Mouse (Mus musculus) heart, adult 2 months (tissue): ENCODE measurements around the gene Chit1. TPM values are rescaled to one million over a fixed set of nuclear protein-coding genes. Genes with fewer than 3 reads are reported as not detected.

Experiments used
- DNase-seq, 2 experiments: peaks; one replicate each; pipeline ENCODE4 v3.0.0; 2021
- H3K27ac ChIP-seq: fragments of 200-600 bp; 2 replicates; pipeline ENCODE4 v1.8.1; 2022
- H3K27me3 ChIP-seq: fragments of 200-500 bp; 2 replicates; pipeline ENCODE4 v1.6.1; 2012; ENCODE audit warnings: mild to moderate bottlenecking, low read length, inconsistent platforms, mixed read lengths; ENCODE audit not compliant: control insufficient read depth, insufficient read depth
- H3K36me3 ChIP-seq: fragments of 200-500 bp; 2 replicates; pipeline ENCODE4 v1.6.1; 2012; ENCODE audit warnings: low read length, inconsistent platforms; ENCODE audit not compliant: control insufficient read depth, insufficient read depth
- H3K4me1 ChIP-seq: fragments of 200-500 bp; 2 replicates; pipeline ENCODE4 v1.6.1; 2011; ENCODE audit warnings: low read length; ENCODE audit not compliant: control insufficient read depth, insufficient read depth
- H3K4me3 ChIP-seq: fragments of 200-600 bp; 2 replicates; pipeline ENCODE4 v1.8.1; 2022
- H3K79me2 ChIP-seq: fragments of 200-500 bp; replicated peaks from 2 replicates; pipeline ENCODE4 v1.6.1; 2012; ENCODE audit warnings: mild to moderate bottlenecking, inconsistent platforms, low read length, moderate library complexity, mixed read lengths; ENCODE audit not compliant: control insufficient read depth, insufficient read depth
- H3K9ac ChIP-seq: fragments of 200-500 bp; 2 replicates; pipeline ENCODE4 v1.6.1; 2012; ENCODE audit warnings: low read depth, mild to moderate bottlenecking, control low read depth, inconsistent platforms, low read length, mixed read lengths
- CTCF ChIP-seq: fragments of 200-600 bp; IDR thresholded peaks from 2 replicates; pipeline ENCODE4 v1.8.1; 2022; ENCODE audit warnings: antibody characterized with exemption, mild to moderate bottlenecking, moderate library complexity
- EP300 ChIP-seq: fragments of 200-500 bp; IDR thresholded peaks from 2 replicates; pipeline ENCODE4 v1.6.1; 2011; ENCODE audit warnings: low read depth, low read length, control low read depth; ENCODE audit not compliant: insufficient read depth
- POLR2A ChIP-seq: fragments of 200-500 bp; IDR thresholded peaks from 2 replicates; pipeline ENCODE4 v1.6.1; 2011; ENCODE audit warnings: mild to moderate bottlenecking, low read depth, low read length, control low read depth; ENCODE audit not compliant: insufficient read depth
- WGBS: fragments of 180-500 bp; shearing (Covaris S2); methylation state at CpG from one replicate; pipeline ENCODE4 v1.1.7; 2018; 5-methylcytosine and 5-hydroxymethylcytosine counted together
- intact Hi-C: fragments of 180-260 bp; cut with DNase I; formaldehyde crosslinking; loops from one replicate; pipeline ENCODE4 v1.15.1; 2025
- polyA plus RNA-seq: library from polyadenylated mRNA; depleted of rRNA; stranded (reverse); fragments of >200 nt; gene quantifications from 2 replicates; pipeline ENCODE4 v1.2.3, GENCODE M21; 2012
- total RNA-seq, 2 experiments: library from RNA; stranded (reverse); gene quantifications; 2 replicates each; pipeline ENCODE4 v1.2.3; 2021

The Chit1 gene
- total and polyA plus RNA-seq, 3 experiments, result 0.16 TPM; not detected in 2

DNA sequence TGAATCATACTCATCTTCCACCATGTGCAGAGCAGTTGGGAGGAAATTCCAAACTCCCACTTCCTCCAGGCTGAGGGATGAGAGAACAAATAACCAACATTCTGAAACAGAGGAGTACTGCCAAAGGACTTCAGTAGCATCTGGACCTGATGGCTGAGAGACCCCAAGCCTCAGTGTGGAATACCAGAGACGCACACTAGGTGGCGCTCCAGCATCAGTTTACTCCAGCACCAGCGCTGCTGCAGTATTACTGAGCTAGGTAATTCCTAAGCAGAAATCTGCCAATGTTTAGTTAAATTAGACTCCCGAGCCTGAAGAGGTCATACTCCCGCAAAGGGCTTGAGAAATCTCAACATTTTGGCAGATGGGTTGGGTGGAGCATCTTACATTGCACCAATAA lies 9.1 kb downstream of the Chit1 start:
- Histone ChIP-seq H3K27me3 (no peaks in the 10 kb centered on the region), H3K4me1 (no peaks in the 10 kb centered on the region), H3K27ac (no peak overlapping the region), H3K9ac (no peak overlapping the region), H3K36me3 (no peaks in the 10 kb centered on the region), H3K4me3 (no peak overlapping the region), H3K79me2 (no peaks in the 10 kb centered on the region)
- WGBS, result 3% methylated on average over 5 of the region's 5 CpGs
- DNase-seq, result peak; percentile 70 to 88
- TF ChIP-seq POLR2A (no peak), CTCF (no peak; the same call in 1 of the 2 replicates), EP300 (peak; percentile 86)
- intact Hi-C loops, result loop anchor here (1.0 kb wide), 1 partner anchor 212 kb away; the partner anchor contains the start of gene Ppfia4

DNA sequence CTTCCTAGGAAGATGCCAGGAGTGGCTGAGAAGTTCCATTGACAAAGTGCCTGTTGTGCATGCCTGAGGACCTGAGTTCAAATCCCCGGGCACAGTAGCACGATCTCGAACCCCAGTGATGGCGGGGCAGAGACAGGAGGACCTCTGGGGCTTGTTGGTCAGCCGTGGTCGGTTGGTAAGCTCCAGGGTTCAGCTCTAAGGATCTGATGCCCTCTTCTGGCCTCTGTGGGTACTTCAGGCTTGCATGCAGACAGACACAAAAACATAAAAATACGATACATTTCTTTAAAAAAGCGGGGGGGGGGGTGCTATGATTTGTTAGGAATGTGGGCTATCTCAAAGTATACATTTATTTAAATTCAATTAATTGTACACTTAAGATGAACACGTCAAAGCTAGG lies 11.2 kb downstream of the Chit1 start:
- WGBS, result 54% methylated on average over 9 of the region's 9 CpGs
- H3K9ac ChIP-seq, result no peak overlapping the region
- H3K4me3 ChIP-seq, result no peak overlapping the region
- no peak for DNase-seq
- H3K27me3 ChIP-seq, result no peaks in the 10 kb centered on the region
- no peak overlapping the region for H3K27ac ChIP-seq
- no peaks in the 10 kb centered on the region for H3K4me1 ChIP-seq
- intact Hi-C loops, result no loop called here
- no peak for TF ChIP-seq EP300
- peak; percentile 62 for TF ChIP-seq CTCF
- H3K36me3 ChIP-seq, result no peaks in the 10 kb centered on the region
- no peaks in the 10 kb centered on the region for H3K79me2 ChIP-seq

DNA sequence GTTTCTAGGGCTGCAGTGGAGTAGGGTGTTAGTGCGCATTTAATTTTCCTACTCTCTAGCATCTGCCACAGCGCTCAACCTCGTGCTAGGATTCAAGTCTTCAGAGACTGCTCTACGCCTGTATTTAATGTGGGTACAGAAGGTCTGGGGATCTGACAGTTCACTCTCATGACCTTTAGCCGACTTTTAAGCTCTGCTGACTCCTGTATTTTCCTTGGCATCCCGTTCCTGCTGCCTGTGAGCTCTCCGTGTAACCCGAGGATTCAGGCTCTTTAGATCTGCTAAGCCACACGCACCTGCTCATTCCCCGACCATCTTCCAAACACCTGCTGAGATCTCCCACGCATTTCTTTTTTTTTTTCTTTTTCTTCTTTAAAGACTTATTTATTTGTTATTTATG lies 22.3 kb downstream of the Chit1 start:
- no peaks in the 10 kb centered on the region for H3K27me3 ChIP-seq
- H3K27ac ChIP-seq, result no peak overlapping the region
- no peaks in the 10 kb centered on the region; the same call in 1 of the 2 replicates for H3K4me1 ChIP-seq
- DNase-seq, result no peak
- H3K79me2 ChIP-seq, result no peaks in the 10 kb centered on the region
- intact Hi-C loops, result no loop called here
- no peak overlapping the region for H3K4me3 ChIP-seq
- H3K9ac ChIP-seq, result no peak overlapping the region
- no peaks in the 10 kb centered on the region for H3K36me3 ChIP-seq
- no peak for TF ChIP-seq EP300
- TF ChIP-seq CTCF, result no peak
- no peak for TF ChIP-seq POLR2A
- 54% methylated on average over 11 of the region's 11 CpGs for WGBS

DNA sequence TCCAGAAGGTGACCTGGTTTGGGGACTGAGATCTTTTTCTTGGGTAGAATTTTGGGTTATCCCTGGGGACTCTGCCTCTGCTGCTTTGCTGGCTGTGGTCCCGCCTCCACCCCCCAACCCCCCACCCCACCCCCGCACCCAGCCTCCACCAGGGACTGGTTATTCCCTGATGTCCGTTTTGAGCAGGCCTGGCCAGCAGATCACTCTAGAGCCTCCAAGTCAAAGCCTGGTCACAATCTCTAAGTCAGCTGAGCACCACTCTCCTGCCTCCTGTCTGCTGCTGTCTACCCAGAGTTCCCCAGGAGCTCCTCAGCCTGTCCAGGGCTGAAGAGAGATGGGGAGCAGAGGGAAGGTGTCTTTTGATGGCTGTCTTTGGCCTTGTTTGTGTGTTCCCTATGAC lies 25.3 kb downstream of the Chit1 start:
- Histone ChIP-seq H3K27ac (no peak overlapping the region), H3K9ac (no peak overlapping the region), H3K4me3 (no peak overlapping the region), H3K79me2 (no peaks in the 10 kb centered on the region), H3K27me3 (no peaks in the 10 kb centered on the region), H3K4me1 (no peaks in the 10 kb centered on the region; the same call in 1 of the 2 replicates), H3K36me3 (no peaks in the 10 kb centered on the region)
- intact Hi-C loops, result no loop called here
- TF ChIP-seq POLR2A (no peak), EP300 (no peak), CTCF (no peak)
- no peak for DNase-seq
- 58% methylated on average over 3 of the region's 3 CpGs for WGBS

DNA sequence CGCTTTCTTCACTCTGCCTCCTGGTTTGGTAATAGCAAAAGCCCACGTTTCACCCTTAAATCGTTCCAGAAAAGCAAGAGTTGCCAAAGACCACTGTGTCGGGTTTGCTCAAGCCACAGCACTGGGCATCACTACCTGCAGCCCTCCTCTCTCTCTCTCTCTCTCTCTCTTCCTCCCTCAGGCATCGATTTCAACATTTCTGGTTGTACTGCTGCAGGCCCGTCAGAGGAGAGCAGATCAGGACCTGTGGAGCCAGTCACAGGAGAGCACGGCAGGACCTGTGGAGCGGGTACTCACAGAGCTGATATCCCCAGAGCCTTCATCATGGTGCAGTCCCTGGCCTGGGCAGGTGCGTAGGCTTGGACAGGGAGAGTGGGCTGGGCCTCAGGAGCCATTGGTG lies 27.4 kb downstream of the Chit1 start:
- 81% methylated on average over 9 of the region's 9 CpGs for WGBS

DNA sequence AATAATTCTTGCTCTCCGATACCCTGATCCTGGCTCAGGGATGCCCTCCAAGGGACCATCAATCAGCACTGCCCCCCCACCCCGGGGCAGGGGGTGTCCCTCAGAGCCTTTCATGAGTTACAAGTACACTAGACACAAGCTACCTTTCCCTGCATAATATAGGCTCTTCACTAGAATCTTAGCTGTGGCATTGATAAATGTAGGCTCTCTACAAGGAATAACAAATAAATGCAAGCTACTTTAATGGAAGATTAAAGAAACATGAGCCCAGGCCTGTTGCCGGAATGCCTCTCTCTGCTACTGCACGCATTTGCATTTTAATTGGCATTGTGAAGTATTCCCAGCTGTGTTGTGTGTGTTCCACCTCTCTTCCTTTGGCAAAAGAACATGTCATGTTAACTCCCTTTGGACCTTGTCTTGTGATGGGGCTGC lies 31.3 kb downstream of the Chit1 start:
- H3K4me3 ChIP-seq, result no peak overlapping the region
- DNase-seq, result no peak
- no peaks in the 10 kb centered on the region for H3K79me2 ChIP-seq
- H3K27ac ChIP-seq, result no peak overlapping the region
- 81% methylated on average over 4 of the region's 4 CpGs for WGBS
- no peaks in the 10 kb centered on the region for H3K27me3 ChIP-seq
- H3K36me3 ChIP-seq, result no peaks in the 10 kb centered on the region
- no peak for TF ChIP-seq CTCF
- no peak for TF ChIP-seq POLR2A
- TF ChIP-seq EP300, result no peak
- no peaks in the 10 kb centered on the region for H3K4me1 ChIP-seq
- H3K9ac ChIP-seq, result no peak overlapping the region
- intact Hi-C loops, result no loop called here

More for the DNA sequence above, 27.4 kb downstream of the Chit1 start:
- Histone ChIP-seq H3K9ac (no peak overlapping the region), H3K36me3 (no peaks in the 10 kb centered on the region), H3K27ac (no peak overlapping the region), H3K4me1 (no peaks in the 10 kb centered on the region), H3K79me2 (no peaks in the 10 kb centered on the region), H3K27me3 (no peaks in the 10 kb centered on the region), H3K4me3 (no peak overlapping the region)
- intact Hi-C loops, result no loop called here
- TF ChIP-seq EP300 (no peak), POLR2A (no peak), CTCF (no peak)
- no peak for DNase-seq
